Mouse (Mus musculus) bone marrow, adult 2 months (tissue): ENCODE data around the gene Wipi1.

ENCODE experiments used
- CTCF ChIP-seq: fragments of 200-500 bp; IDR thresholded peaks from 2 replicates; pipeline ENCODE4 v1.5.1; 2011; ENCODE audit warnings: low read length, control low read depth; ENCODE audit not compliant: control insufficient read depth, insufficient read depth
- POLR2A ChIP-seq: fragments of 200-500 bp; IDR thresholded peaks from 2 replicates; pipeline ENCODE4 v1.6.1; 2011; ENCODE audit warnings: low read depth, mild to moderate bottlenecking, control low read depth, low read length, borderline replicate concordance; ENCODE audit not compliant: control insufficient read depth

DNA sequence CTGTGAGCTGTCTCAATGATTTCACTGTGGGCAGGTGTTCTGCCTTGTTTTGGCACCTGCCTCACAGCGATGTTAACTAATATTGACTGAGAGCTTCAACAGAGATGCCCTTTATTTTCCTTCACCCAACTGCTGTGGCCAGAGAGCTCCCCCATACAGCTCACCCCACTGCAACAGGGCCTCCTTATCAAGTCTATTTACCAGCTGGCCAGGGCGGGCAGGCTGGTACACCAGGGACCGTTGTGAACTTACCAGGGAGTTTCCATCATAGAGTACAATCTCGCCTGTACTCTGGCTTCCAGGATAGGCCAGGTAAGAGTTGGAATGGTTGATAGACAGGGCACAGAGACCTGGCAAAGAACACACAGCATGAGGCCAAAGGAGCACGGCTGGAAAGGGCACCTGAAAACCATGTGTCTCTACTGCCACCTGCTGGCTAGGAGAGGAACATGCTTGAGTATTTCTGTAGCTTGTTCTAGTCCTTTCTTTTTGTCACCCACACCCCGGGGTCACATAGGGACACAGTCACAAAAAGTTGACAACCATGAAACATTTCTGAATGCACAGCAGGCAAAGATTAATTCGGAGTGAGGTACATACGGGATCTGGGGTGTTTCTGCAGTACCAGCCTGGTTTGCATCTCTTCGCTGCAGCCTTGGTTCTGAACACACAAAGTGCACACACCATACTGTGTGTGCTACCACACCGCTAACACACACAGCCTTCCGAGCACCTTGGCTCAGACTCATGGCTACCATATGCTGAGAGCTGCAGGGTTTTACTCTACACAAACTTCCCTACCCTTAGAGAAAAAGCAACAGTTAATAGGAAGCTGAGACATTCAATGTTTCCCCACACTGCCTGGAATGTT lies 26.7 kb downstream of the Wipi1 start:
- 0 out of 2 replicates have a peak, but pooled peaks have one; percentile 16 for TF ChIP-seq POLR2A
- TF ChIP-seq CTCF, result peak; percentile 97
